Mouse (Mus musculus) heart, embryonic 16.5 days (tissue): ENCODE results near the gene Olfr1442. TPM values are rescaled to one million over a fixed set of nuclear protein-coding genes. Genes with fewer than 3 reads are reported as not detected.
"Not testable (repeated sequence)": the region's sequence is repeated elsewhere in the genome, so short reads cannot be mapped to it uniquely, and the experiment has no call there.

Source experiments
- ATAC-seq: fragments of 200-750 bp; cut with Nextera tagmentation; replicated peaks from 2 replicates; pipeline ENCODE4 v1.8.0; 2017; ENCODE audit warnings: moderate number of reproducible peaks; ENCODE audit not compliant: insufficient read depth, low FRiP score; ENCODE audit errors: extremely low read depth
- H3K27ac ChIP-seq: fragments of 300-500 bp; sonication (generic); 2 replicates; pipeline ENCODE4 v1.5.1; 2014; ENCODE audit warnings: mild to moderate bottlenecking, low read length, control low read depth, moderate library complexity
- H3K27me3 ChIP-seq: fragments of 300-500 bp; sonication (generic); 2 replicates; pipeline ENCODE4 v1.6.1; 2014; ENCODE audit warnings: low read length, mixed read lengths; ENCODE audit not compliant: control insufficient read depth, insufficient read depth
- H3K36me3 ChIP-seq: fragments of 300-500 bp; sonication (generic); 2 replicates; pipeline ENCODE4 v1.6.1; 2014; ENCODE audit not compliant: control insufficient read depth, insufficient read depth
- H3K4me1 ChIP-seq: fragments of 300-500 bp; sonication (generic); 2 replicates; pipeline ENCODE4 v1.6.1; 2014; ENCODE audit warnings: low read length, mixed read lengths; ENCODE audit not compliant: control insufficient read depth, insufficient read depth
- H3K4me2 ChIP-seq: fragments of 300-500 bp; sonication (generic); 2 replicates; pipeline ENCODE4 v1.6.1; 2014; ENCODE audit warnings: low read depth, mild to moderate bottlenecking, control low read depth, low read length
- H3K4me3 ChIP-seq: fragments of 300-500 bp; sonication (generic); 2 replicates; pipeline ENCODE4 v1.5.1; 2014; ENCODE audit warnings: mild to moderate bottlenecking, control low read depth, low read length
- H3K9ac ChIP-seq: fragments of 300-500 bp; sonication (generic); 2 replicates; pipeline ENCODE4 v1.6.1; 2014; ENCODE audit warnings: low read length, control low read depth
- H3K9me3 ChIP-seq: fragments of 300-500 bp; sonication (generic); replicated peaks from 2 replicates; pipeline ENCODE4 v1.6.1; 2016; ENCODE audit warnings: low read length; ENCODE audit not compliant: control insufficient read depth
- WGBS: fragments of 180-500 bp; shearing (Covaris S2); extraction: QIAGEN DNeasy Blood & Tissue Kit; methylation state at CpG from one replicate; pipeline ENCODE4 v1.1.7; 2014; 5-methylcytosine and 5-hydroxymethylcytosine counted together
- polyA plus RNA-seq: library from polyadenylated mRNA; unstranded; fragments of >200 nt; fragmentation: Nextera tagmentation; extraction: Ambion mirVana; gene quantifications from 2 replicates; pipeline ENCODE4 v1.2.1, GENCODE M21; 2015

Gene Olfr1442
- polyA plus RNA-seq, 1 experiment from 2014 or later: not detected

GRCm38 (mm10) chr19:12721596-12721995, 51.4 kb downstream of the Olfr1442 start:
- H3K36me3 ChIP-seq, H3K9ac ChIP-seq, H3K27me3 ChIP-seq, H3K4me2 ChIP-seq, ATAC-seq, H3K9me3 ChIP-seq, H3K27ac ChIP-seq, H3K4me3 ChIP-seq, H3K4me1 ChIP-seq: not testable (repeated sequence)
- WGBS: 87% methylated on average over 7 of the region's 7 CpGs

- Histone ChIP-seq H3K36me3 (no peaks in the 10 kb centered on the region), H3K27me3 (no peaks in the 10 kb centered on the region), H3K9ac (no peak overlapping the region), H3K4me2 (no peak overlapping the region), H3K27ac (no peak overlapping the region), H3K4me3 (no peak overlapping the region), H3K9me3 (no peaks in the 10 kb centered on the region), H3K4me1 (no peaks in the 10 kb centered on the region)
- WGBS: 55% methylated on average over 2 of the region's 3 CpGs
- no peak for ATAC-seq
Measured at GRCm38 (mm10) chr19:12722308-12722707, 52.1 kb downstream of the Olfr1442 start.

- Histone ChIP-seq H3K4me2 (no peak overlapping the region), H3K9ac (no peak overlapping the region), H3K4me1 (no peaks in the 10 kb centered on the region), H3K27ac (no peak overlapping the region), H3K27me3 (no peaks in the 10 kb centered on the region), H3K4me3 (no peak overlapping the region), H3K36me3 (no peaks in the 10 kb centered on the region), H3K9me3 (no peaks in the 10 kb centered on the region)
- WGBS: 70% methylated on average over 1 of the region's 1 CpGs
- ATAC-seq: no peak
Measured at GRCm38 (mm10) chr19:12725851-12726250, 55.6 kb downstream of the Olfr1442 start.

Other genes with a start within 250 kb of the Olfr1442 start
- not detected in 2 replicates for gene Pfpl, start 242.5 kb upstream of the Olfr1442 start, polyA plus RNA-seq
- gene Mpeg1, start 209.7 kb upstream of the Olfr1442 start, polyA plus RNA-seq: 0.37 and 0.41 TPM in 2 replicates
- gene Dtx4, start 169.0 kb upstream of the Olfr1442 start, polyA plus RNA-seq: 2.6 and 3.2 TPM in 2 replicates
- gene Fam111a, start 124.7 kb upstream of the Olfr1442 start, polyA plus RNA-seq: 15.2 and 20.5 TPM in 2 replicates
- gene Gm4952, start 70.5 kb upstream of the Olfr1442 start, polyA plus RNA-seq: not detected in 2 replicates
- not detected in 2 replicates for gene Glyat, start 37.1 kb upstream of the Olfr1442 start, polyA plus RNA-seq
- not detected in 2 replicates for gene Olfr1443, start 7.7 kb downstream of the Olfr1442 start, polyA plus RNA-seq
- not detected in 2 replicates for gene Keg1, start 25.3 kb downstream of the Olfr1442 start, polyA plus RNA-seq
- gene Cntf, start 95.2 kb downstream of the Olfr1442 start, polyA plus RNA-seq: 1.0 TPM in 2 replicates
- gene Zfp91, start 125.7 kb downstream of the Olfr1442 start, polyA plus RNA-seq: 9.9 and 10.5 TPM in 2 replicates
- gene Lpxn, start 125.8 kb downstream of the Olfr1442 start, polyA plus RNA-seq: 2.5 and 4.9 TPM in 2 replicates
- gene Gm5244, start 176.2 kb downstream of the Olfr1442 start, polyA plus RNA-seq: not detected in 2 replicates
- gene Olfr1444, start 186.8 kb downstream of the Olfr1442 start, polyA plus RNA-seq: not detected in 2 replicates
- not detected in 2 replicates for gene Olfr1445, start 213.4 kb downstream of the Olfr1442 start, polyA plus RNA-seq
- gene Olfr1446, start 223.1 kb downstream of the Olfr1442 start, polyA plus RNA-seq: not detected in 2 replicates
- not detected in 2 replicates for gene Olfr1447, start 233.3 kb downstream of the Olfr1442 start, polyA plus RNA-seq